ENCODE assay signal across 10 mouse cellular contexts in the genomic region with DNA sequence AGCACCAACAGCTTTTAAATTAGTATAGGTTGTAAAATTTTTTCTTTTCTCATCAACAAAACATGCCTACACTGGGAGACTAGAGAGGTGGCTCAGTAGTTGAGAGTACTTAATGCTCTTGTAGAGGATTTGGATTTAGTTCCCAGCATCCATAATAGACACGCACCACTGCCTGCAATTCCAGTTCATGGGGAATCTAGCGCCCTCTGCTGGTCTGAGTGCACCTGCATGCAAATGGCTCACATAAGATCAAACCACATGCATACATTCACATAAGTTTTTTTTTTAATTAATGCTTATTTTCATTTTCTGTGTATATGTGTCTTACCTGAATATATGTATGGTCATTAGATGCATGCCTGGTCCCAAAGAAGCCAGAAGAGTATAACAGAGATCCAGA. TPM values are rescaled to one million over a fixed set of nuclear protein-coding genes. Genes with fewer than 3 reads are reported as not detected.
DNase-seq lines count a peak whose midpoint lies in the region; ATAC-seq and TF ChIP-seq lines count a peak whose summit lies in the region.
"Had no signal": no experiment of that assay in that cellular context is flagged by ENCODE, and none has a peak within 500 bp of the region (broad histone marks: within the 10 kb centered on the region; RNA-seq: fewer than 3 reads in every experiment).

No protein-coding gene starts in this region.

- no peak for TF ChIP-seq POLR2A in lung, adult 2 months (IDR thresholded peaks at IDR 0.05; ENCODE audit: borderline replicate concordance, extremely low read depth, low read depth, low read length)

- DNase-seq in forebrain, postnatal 0 days: peak; percentile 35
- DNase-seq in forebrain, embryonic 10.5 days (ENCODE audit: extremely low spot score, low spot score): no peak
- DNase-seq in right cerebral cortex, postnatal 14 days: peak; percentile 31
- DNase-seq in right cerebral cortex, postnatal 25 days: no peak
- peak; percentile 45 for DNase-seq in c-Kit-positive CD71-negative TER-119-negative erythroid progenitor cells, embryonic 14.5 days (ENCODE audit: low read depth)
- peak; percentile 41 for DNase-seq in lung, adult 2 months
- no peak for DNase-seq in ovary, postnatal 10 days (ENCODE audit: low spot score)

- WGBS in forebrain, postnatal 0 days: 34% methylated on average over 2 of the region's 2 CpGs
- WGBS in forebrain, embryonic 10.5 days: 34% methylated on average over 2 of the region's 2 CpGs
- 29% methylated on average over 2 of the region's 2 CpGs for WGBS in lung, adult 2 months

- no peaks in the 10 kb centered on the region for H3K9me3 ChIP-seq in forebrain, postnatal 0 days (ENCODE audit: low read length)
- 0 out of 2 replicates have a peak, but pooled peaks cover 3% of the 10 kb centered on the region for H3K9me3 ChIP-seq in forebrain, embryonic 10.5 days
- H3K9me3 ChIP-seq: embryonic facial prominence, embryonic 13.5 days had no signal

- no peak for ATAC-seq in forebrain, postnatal 0 days
- ATAC-seq in frontal cortex, adult (ENCODE audit: low TSS enrichment): no peak

- no peak overlapping the region for H3K4me2 ChIP-seq in forebrain, postnatal 0 days (ENCODE audit: low read depth)
- H3K4me2 ChIP-seq: embryonic facial prominence, embryonic 13.5 days; limb, embryonic 12.5 days had no signal

- H3K27me3 ChIP-seq in forebrain, postnatal 0 days (ENCODE audit: insufficient read depth, low read length): no peaks in the 10 kb centered on the region
- H3K27me3 ChIP-seq in forebrain, embryonic 10.5 days (ENCODE audit: poor library complexity, severe bottlenecking): peaks cover 14% of the 10 kb centered on the region

- H3K27ac ChIP-seq in forebrain, postnatal 0 days (ENCODE audit: low read depth, low read length): no peak overlapping the region
- no peak overlapping the region for H3K27ac ChIP-seq in forebrain, embryonic 10.5 days
- H3K27ac ChIP-seq: embryonic facial prominence, embryonic 13.5 days; limb, embryonic 12.5 days had no signal

- no peak overlapping the region for H3K4me3 ChIP-seq in forebrain, postnatal 0 days (ENCODE audit: low read depth, low read length)
- H3K4me3 ChIP-seq in forebrain, embryonic 10.5 days: no peak overlapping the region
- H3K4me3 ChIP-seq in lung, adult 2 months (replicated peaks; ENCODE audit: extremely low read depth, low read depth, low read length): no peak overlapping the region
- H3K4me3 ChIP-seq: embryonic facial prominence, embryonic 13.5 days; limb, embryonic 12.5 days had no signal

- no peak overlapping the region for H3K9ac ChIP-seq in forebrain, postnatal 0 days
- H3K9ac ChIP-seq: embryonic facial prominence, embryonic 13.5 days; limb, embryonic 12.5 days had no signal

- H3K4me1 ChIP-seq in forebrain, postnatal 0 days (ENCODE audit: insufficient read depth): no peaks in the 10 kb centered on the region
- no peaks in the 10 kb centered on the region; the same call in 1 of the 2 replicates for H3K4me1 ChIP-seq in forebrain, embryonic 10.5 days
- no peaks in the 10 kb centered on the region for H3K4me1 ChIP-seq in lung, adult 2 months (ENCODE audit: control insufficient read depth, insufficient read depth, low read length)
- H3K4me1 ChIP-seq: limb, embryonic 12.5 days had no signal

- TF ChIP-seq CTCF in forebrain, postnatal 0 days (IDR thresholded peaks at IDR 0.05; ENCODE audit: low read depth): peak; percentile 54
- TF ChIP-seq CTCF in lung, adult 2 months (IDR thresholded peaks at IDR 0.05; ENCODE audit: insufficient read depth, low read length): peak; percentile 80

- H3K36me3 ChIP-seq in forebrain, postnatal 0 days (ENCODE audit: insufficient read depth): no peaks in the 10 kb centered on the region
- no peaks in the 10 kb centered on the region for H3K36me3 ChIP-seq in forebrain, embryonic 10.5 days (replicated peaks)
- H3K36me3 ChIP-seq: embryonic facial prominence, embryonic 13.5 days; limb, embryonic 12.5 days had no signal

RNA-seq across cellular contexts. Expression of a gene that starts 13.2 kb away (rescaled TPM):
- total RNA-seq in forebrain, postnatal 0 days (2014; rRNA removed): not detected in 2 replicates
- 0.04 and 0.05 TPM in 2 replicates for polyA plus RNA-seq in forebrain, postnatal 0 days (2015; fragmentation: Nextera tagmentation; extraction: Ambion mirVana)
- polyA plus RNA-seq in forebrain, embryonic 10.5 days (2016; fragmentation: Nextera tagmentation; extraction: Ambion mirVana): not detected in 2 replicates
- polyA plus RNA-seq in lung, adult 2 months (2012; rRNA removed): 0.25 and 0.50 TPM in 2 replicates
- polyA plus RNA-seq: embryonic facial prominence, embryonic 13.5 days; limb, embryonic 12.5 days had no signal

RNA-seq across cellular contexts. Expression of a gene that starts 26.1 kb away (rescaled TPM):
- total RNA-seq in forebrain, postnatal 0 days (2014; rRNA removed): 16.2 and 22.3 TPM in 2 replicates
- 14.0 and 22.3 TPM in 2 replicates for polyA plus RNA-seq in forebrain, postnatal 0 days (2015; fragmentation: Nextera tagmentation; extraction: Ambion mirVana)
- polyA plus RNA-seq in forebrain, embryonic 10.5 days (2016; fragmentation: Nextera tagmentation; extraction: Ambion mirVana): 20.9 and 25.0 TPM in 2 replicates
- polyA plus RNA-seq in lung, adult 2 months (2012; rRNA removed): 429 and 524 TPM in 2 replicates

RNA-seq across cellular contexts. Expression of a gene that starts 26.2 kb away (rescaled TPM):
- total RNA-seq in forebrain, postnatal 0 days (2014; rRNA removed): 10.2 and 17.3 TPM in 2 replicates
- 12.1 and 15.1 TPM in 2 replicates for polyA plus RNA-seq in forebrain, postnatal 0 days (2015; fragmentation: Nextera tagmentation; extraction: Ambion mirVana)
- polyA plus RNA-seq in forebrain, embryonic 10.5 days (2016; fragmentation: Nextera tagmentation; extraction: Ambion mirVana): 0.71 and 1.2 TPM in 2 replicates
- polyA plus RNA-seq in lung, adult 2 months (2012; rRNA removed): 5.6 and 5.9 TPM in 2 replicates
- polyA plus RNA-seq: limb, embryonic 12.5 days had no signal

Comparison
In these comparisons a context has a peak if more than half of its experiments do, and no peak if none do; other contexts are left out.
1. DNase-seq: peak in forebrain, postnatal 0 days (single experiment), right cerebral cortex, postnatal 14 days (single experiment), c-Kit-positive CD71-negative TER-119-negative erythroid progenitor cells, embryonic 14.5 days (single experiment) and lung, adult 2 months (single experiment); none in forebrain, embryonic 10.5 days (single experiment), right cerebral cortex, postnatal 25 days (single experiment) and ovary, postnatal 10 days (single experiment).
2. RNA of a gene that starts 26.1 kb away (polyA plus RNA-seq): 429 to 524 TPM in lung, adult 2 months; 14.0 to 22.3 TPM in forebrain, postnatal 0 days and 20.9 to 25.0 TPM in forebrain, embryonic 10.5 days; every median in the first group is over 10 times any median in the second.